In genomic region chr3:125279007-125279406, GRCm38 (mm10) we compare ENCODE assay signal across 24 mouse cellular contexts.
A peak's percentile ranks its signal among the peaks of the same experiment; 100 is the strongest.
DNase-seq lines count a peak whose midpoint lies in the region; ATAC-seq and TF ChIP-seq lines count a peak whose summit lies in the region.
"Had no signal": no experiment of that assay in that cellular context is flagged by ENCODE, and none has a peak within 500 bp of the region (broad histone marks: within the 10 kb centered on the region; RNA-seq: fewer than 3 reads in every experiment).

No protein-coding gene starts in this region.

- TF ChIP-seq EP300 in liver, embryonic 14.5 days (IDR thresholded peaks at IDR 0.05; ENCODE audit: low read depth), result no peak

- H3K4me1 ChIP-seq in liver, embryonic 12.5 days, result peaks cover 17% of the 10 kb centered on the region
- H3K4me1 ChIP-seq in liver, embryonic 14.5 days (replicated peaks; ENCODE audit: control insufficient read depth in 2 of 2, insufficient read depth in 2 of 2, low read length in 1 of 2), result peaks cover 15 to 17% of the 10 kb centered on the region in 2 experiments
- no peaks in the 10 kb centered on the region for H3K4me1 ChIP-seq in kidney, adult 2 months (ENCODE audit: control insufficient read depth, insufficient read depth, low read length)
- H3K4me1 ChIP-seq: embryonic facial prominence, embryonic 10.5 days; forebrain, embryonic 12.5 days; heart, embryonic 15.5 days; hindbrain, embryonic 13.5 days had no signal

- H3K27ac ChIP-seq in liver, embryonic 12.5 days, result peak overlapping the region; percentile 75
- H3K27ac ChIP-seq in liver, embryonic 14.5 days, result peak overlapping the region; percentile 66
- no peak overlapping the region for H3K27ac ChIP-seq in kidney, adult 2 months (ENCODE audit: insufficient read depth, low read depth, low read length)
- H3K27ac ChIP-seq: embryonic facial prominence, embryonic 10.5 days; forebrain, embryonic 12.5 days; heart, adult 2 months; heart, embryonic 15.5 days; hindbrain, embryonic 13.5 days; hindbrain, postnatal 0 days had no signal

- H3K4me2 ChIP-seq in liver, embryonic 12.5 days, result 0 out of 2 replicates have a peak overlapping the region, but pooled peaks have one; percentile 2
- 0 out of 2 replicates have a peak overlapping the region, but pooled peaks have one; percentile 8 for H3K4me2 ChIP-seq in liver, embryonic 14.5 days (ENCODE audit: low read depth)
- H3K4me2 ChIP-seq: forebrain, embryonic 12.5 days; heart, embryonic 11.5 days; heart, embryonic 15.5 days; hindbrain, embryonic 13.5 days had no signal

- H3K4me3 ChIP-seq in liver, embryonic 12.5 days, result no peak overlapping the region
- H3K4me3 ChIP-seq in liver, embryonic 14.5 days (ENCODE audit: insufficient read depth in 1 of 2, low read depth in 2 of 2, low read length in 2 of 2), result no peak overlapping the region
- H3K4me3 ChIP-seq in kidney, adult 2 months (ENCODE audit: insufficient read depth, low read depth, low read length), result no peak overlapping the region
- H3K4me3 ChIP-seq: embryonic facial prominence, embryonic 10.5 days; erythroblast, embryonic 14.5 days; forebrain, embryonic 12.5 days; heart, adult 2 months; heart, embryonic 15.5 days; hindbrain, embryonic 13.5 days had no signal

- no peak for TF ChIP-seq CTCF in liver, embryonic 14.5 days (IDR thresholded peaks at IDR 0.05; ENCODE audit: low read depth)
- TF ChIP-seq CTCF in kidney, adult 2 months (conservative IDR thresholded peaks at IDR 0.05; ENCODE audit: insufficient read depth, insufficient read length, low read depth, low read length), result no peak

- H3K9ac ChIP-seq in liver, embryonic 12.5 days, result peak overlapping the region; percentile 35; the same call in 1 of the 2 replicates
- H3K9ac ChIP-seq in liver, embryonic 14.5 days (replicated peaks), result no peak overlapping the region; the same call in 1 of the 2 replicates
- H3K9ac ChIP-seq: forebrain, embryonic 12.5 days; heart, embryonic 15.5 days; hindbrain, embryonic 13.5 days had no signal

- no peaks in the 10 kb centered on the region for H3K27me3 ChIP-seq in liver, embryonic 12.5 days (replicated peaks)
- H3K27me3 ChIP-seq in liver, embryonic 14.5 days (ENCODE audit: control insufficient read depth, insufficient read depth, low read length), result no peaks in the 10 kb centered on the region
- no peaks in the 10 kb centered on the region for H3K27me3 ChIP-seq in kidney, adult 2 months (replicated peaks; ENCODE audit: control insufficient read depth, insufficient read depth, low read length)
- H3K27me3 ChIP-seq: CH12.LX; forebrain, embryonic 12.5 days; heart, embryonic 15.5 days; hindbrain, embryonic 13.5 days had no signal

- H3K36me3 ChIP-seq in liver, embryonic 12.5 days, result no peaks in the 10 kb centered on the region
- H3K36me3 ChIP-seq in liver, embryonic 14.5 days (replicated peaks; ENCODE audit: control insufficient read depth, insufficient read depth, low read depth), result no peaks in the 10 kb centered on the region
- no peaks in the 10 kb centered on the region for H3K36me3 ChIP-seq in kidney, adult 2 months (ENCODE audit: control insufficient read depth, insufficient read depth, low read length)
- H3K36me3 ChIP-seq: embryonic facial prominence, embryonic 10.5 days; forebrain, embryonic 12.5 days; heart, embryonic 15.5 days; hindbrain, embryonic 13.5 days had no signal

- 81% methylated on average over 2 of the region's 2 CpGs for WGBS in liver, embryonic 12.5 days (ENCODE audit: insufficient replicate concordance)
- 85% methylated on average over 2 of the region's 2 CpGs for WGBS in liver, embryonic 14.5 days (ENCODE audit: insufficient replicate concordance)
- 91% methylated on average over 2 of the region's 2 CpGs for WGBS in kidney, adult 2 months

- DNase-seq in liver, result no peak
- no peak for DNase-seq in liver, embryonic 14.5 days (ENCODE audit: low read depth in 3 of 3, low spot score in 3 of 3)
- DNase-seq in retina, embryonic 14.5 days (ENCODE audit: low spot score), result no peak
- no peak for DNase-seq in cerebellum, postnatal 10 days
- DNase-seq in kidney, adult 2 months, result no peak
- DNase-seq: adrenal gland, postnatal 10 days; cerebellum, adult 11 months; cerebellum, adult 8-10 months; cerebellum, postnatal 25 days; gastrocnemius, postnatal 10 days; heart, adult 2 months; heart, postnatal 14 days had no signal

- ATAC-seq in liver, embryonic 12.5 days, result peak; percentile 63
- ATAC-seq in common myeloid progenitor, adult 5-6 weeks (replicated peaks; ENCODE audit: low read depth, poor library complexity, severe bottlenecking), result 0 out of 2 replicates have a peak, but pooled peaks have one; percentile 3
- ATAC-seq in liver, embryonic 14.5 days (ENCODE audit: insufficient read depth), result peak; percentile 31
- ATAC-seq in megakaryocyte-erythroid progenitor cell, adult 5-6 weeks (replicated peaks; ENCODE audit: low FRiP score, low TSS enrichment, poor library complexity, severe bottlenecking), result peak; percentile 25
- ATAC-seq: forebrain, embryonic 16.5 days; hindbrain, postnatal 0 days had no signal

- no peak for TF ChIP-seq POLR2A in kidney, adult 2 months (IDR thresholded peaks at IDR 0.05; ENCODE audit: low read depth, low read length)

- H3K9me3 ChIP-seq in liver, embryonic 12.5 days (replicated peaks), result no peaks in the 10 kb centered on the region
- H3K9me3 ChIP-seq in liver, embryonic 14.5 days (ENCODE audit: control insufficient read depth, low read length), result no peaks in the 10 kb centered on the region
- H3K9me3 ChIP-seq: embryonic facial prominence, embryonic 10.5 days; forebrain, embryonic 12.5 days; heart, embryonic 15.5 days; hindbrain, embryonic 13.5 days had no signal

Comparison
In these comparisons a context has a peak if more than half of its experiments do, and no peak if none do; other contexts are left out.
1. ATAC-seq: peak in every context shown above with its lines; median percentile 63 in liver, embryonic 12.5 days; 31 in liver, embryonic 14.5 days; 25 in megakaryocyte-erythroid progenitor cell, adult 5-6 weeks; 3 in common myeloid progenitor, adult 5-6 weeks.